Mouse (Mus musculus) forebrain, embryonic 11.5 days (tissue): ENCODE data around the gene Sec14l1. TPM values are rescaled to one million over a fixed set of nuclear protein-coding genes. Genes with fewer than 3 reads are reported as not detected.

Experiments
- ATAC-seq: fragments of 200-750 bp; cut with Nextera tagmentation; replicated peaks from 2 replicates; pipeline ENCODE4 v1.8.0; 2017; ENCODE audit warnings: moderate TSS enrichment; ENCODE audit not compliant: low FRiP score
- DNase-seq: peaks from one replicate; pipeline ENCODE4 v3.0.0-alpha.2; 2017; ENCODE audit warnings: low spot score
- H3K27ac ChIP-seq: fragments of 300-500 bp; sonication (generic); 2 replicates; pipeline ENCODE4 v1.5.1; 2014; ENCODE audit warnings: low read depth, low read length
- H3K27me3 ChIP-seq: fragments of 300-500 bp; sonication (generic); 2 replicates; pipeline ENCODE4 v1.6.1; 2014; ENCODE audit warnings: mild to moderate bottlenecking, low read length, mixed read lengths; ENCODE audit not compliant: control insufficient read depth, insufficient read depth
- H3K36me3 ChIP-seq: fragments of 300-500 bp; sonication (generic); 2 replicates; pipeline ENCODE4 v1.6.1; 2014; ENCODE audit warnings: mild to moderate bottlenecking, low read length, moderate library complexity, mixed read lengths; ENCODE audit not compliant: control insufficient read depth, insufficient read depth
- H3K4me1 ChIP-seq: fragments of 300-500 bp; sonication (generic); replicated peaks from 2 replicates; pipeline ENCODE4 v1.6.1; 2014; ENCODE audit warnings: low read length, mixed read lengths; ENCODE audit not compliant: control insufficient read depth, insufficient read depth
- H3K4me2 ChIP-seq: fragments of 300-500 bp; sonication (generic); 2 replicates; pipeline ENCODE4 v1.6.1; 2014; ENCODE audit warnings: low read depth, mild to moderate bottlenecking, low read length, moderate library complexity, mixed read lengths; ENCODE audit not compliant: severe bottlenecking
- H3K4me3 ChIP-seq: fragments of 300-500 bp; sonication (generic); 2 replicates; pipeline ENCODE4 v1.5.1; 2014; ENCODE audit warnings: low read depth, low read length
- H3K9ac ChIP-seq: fragments of 300-500 bp; sonication (generic); 2 replicates; pipeline ENCODE4 v1.6.1; 2014; ENCODE audit warnings: low read length
- H3K9me3 ChIP-seq: fragments of 300-500 bp; sonication (generic); 2 replicates; pipeline ENCODE4 v1.6.1; 2016; ENCODE audit warnings: low read length, mixed read lengths; ENCODE audit not compliant: control insufficient read depth
- WGBS: fragments of 180-500 bp; shearing (Covaris S2); extraction: QIAGEN DNeasy Blood & Tissue Kit; methylation state at CpG from one replicate; pipeline ENCODE4 v1.1.7; 2014; 5-methylcytosine and 5-hydroxymethylcytosine counted together
- polyA plus RNA-seq: library from polyadenylated mRNA; unstranded; fragments of >200 nt; fragmentation: Nextera tagmentation; extraction: Ambion mirVana; gene quantifications from 2 replicates; pipeline ENCODE4 v1.2.1, GENCODE M21; 2014

Gene Sec14l1
- polyA plus RNA-seq, 1 experiment from 2014 or later = 36.8 TPM

- no peak overlapping the region for H3K4me3 ChIP-seq
- 92% methylated on average over 14 of the region's 14 CpGs for WGBS
Observed at GRCm38 (mm10) chr11:117145451-117146117, 30.6 kb downstream of the Sec14l1 start.

GRCm38 (mm10) chr11:117146118-117146506 lies 31.1 kb downstream of the Sec14l1 start:
- no peak overlapping the region for H3K4me2 ChIP-seq
- H3K4me3 ChIP-seq = no peak overlapping the region
- ATAC-seq (no peak), DNase-seq (no peak)
- no peaks in the 10 kb centered on the region for H3K27me3 ChIP-seq
- peaks cover 13% of the 10 kb centered on the region; the same call in 1 of the 2 replicates for H3K36me3 ChIP-seq
- no peak overlapping the region for H3K27ac ChIP-seq
- no peaks in the 10 kb centered on the region for H3K4me1 ChIP-seq
- no peak overlapping the region for H3K9ac ChIP-seq
- no peaks in the 10 kb centered on the region for H3K9me3 ChIP-seq
- WGBS = 88% methylated on average over 6 of the region's 6 CpGs

More at GRCm38 (mm10) chr11:117145451-117146117, 30.6 kb downstream of the Sec14l1 start:
- Histone ChIP-seq H3K36me3 (peaks cover 13% of the 10 kb centered on the region; the same call in 1 of the 2 replicates), H3K9ac (no peak overlapping the region), H3K27ac (no peak overlapping the region), H3K9me3 (no peaks in the 10 kb centered on the region), H3K4me1 (no peaks in the 10 kb centered on the region), H3K27me3 (no peaks in the 10 kb centered on the region), H3K4me2 (no peak overlapping the region)
- ATAC-seq (no peak), DNase-seq (no peak)

- Histone ChIP-seq H3K9me3 (no peaks in the 10 kb centered on the region), H3K4me3 (no peak overlapping the region), H3K27ac (no peak overlapping the region), H3K36me3 (peaks cover 13% of the 10 kb centered on the region; the same call in 1 of the 2 replicates), H3K27me3 (no peaks in the 10 kb centered on the region), H3K4me1 (no peaks in the 10 kb centered on the region), H3K9ac (no peak overlapping the region), H3K4me2 (no peak overlapping the region)
- DNase-seq (no peak), ATAC-seq (no peak)
- WGBS = 55% methylated on average over 24 of the region's 24 CpGs
Observed at GRCm38 (mm10) chr11:117146776-117147536, 32.0 kb downstream of the Sec14l1 start.

- DNase-seq = no peak
- Histone ChIP-seq H3K36me3 (peaks cover 13% of the 10 kb centered on the region; the same call in 1 of the 2 replicates), H3K4me1 (no peaks in the 10 kb centered on the region), H3K4me3 (no peak overlapping the region), H3K4me2 (no peak overlapping the region), H3K27me3 (no peaks in the 10 kb centered on the region), H3K9me3 (no peaks in the 10 kb centered on the region), H3K9ac (no peak overlapping the region), H3K27ac (no peak overlapping the region)
- no peak for ATAC-seq
- 79% methylated on average over 18 of the region's 18 CpGs for WGBS
Observed at GRCm38 (mm10) chr11:117148893-117149685, 34.1 kb downstream of the Sec14l1 start.

GRCm38 (mm10) chr11:117150467-117150966 lies 35.5 kb downstream of the Sec14l1 start:
- H3K9ac ChIP-seq = no peak overlapping the region
- no peak overlapping the region for H3K4me3 ChIP-seq
- 85% methylated on average over 9 of the region's 9 CpGs for WGBS
- H3K9me3 ChIP-seq = no peaks in the 10 kb centered on the region
- no peak for ATAC-seq
- no peaks in the 10 kb centered on the region for H3K4me1 ChIP-seq
- no peak overlapping the region for H3K4me2 ChIP-seq
- peaks cover 6% of the 10 kb centered on the region; the same call in 1 of the 2 replicates for H3K36me3 ChIP-seq
- DNase-seq = no peak
- H3K27ac ChIP-seq = no peak overlapping the region
- H3K27me3 ChIP-seq = no peaks in the 10 kb centered on the region

GRCm38 (mm10) chr11:117151461-117151860 lies 36.5 kb downstream of the Sec14l1 start:
- Histone ChIP-seq H3K4me2 (no peak overlapping the region), H3K36me3 (peaks cover 6% of the 10 kb centered on the region; the same call in 1 of the 2 replicates), H3K4me1 (peaks cover 3% of the 10 kb centered on the region), H3K27me3 (no peaks in the 10 kb centered on the region), H3K9me3 (no peaks in the 10 kb centered on the region), H3K9ac (no peak overlapping the region), H3K4me3 (no peak overlapping the region), H3K27ac (no peak overlapping the region)
- no peak for ATAC-seq
- DNase-seq = no peak
- 93% methylated on average over 7 of the region's 7 CpGs for WGBS

- Histone ChIP-seq H3K27ac (no peak overlapping the region), H3K9me3 (no peaks in the 10 kb centered on the region), H3K4me2 (no peak overlapping the region), H3K9ac (no peak overlapping the region), H3K4me1 (peaks cover 3% of the 10 kb centered on the region), H3K4me3 (no peak overlapping the region), H3K27me3 (no peaks in the 10 kb centered on the region), H3K36me3 (peaks cover 6% of the 10 kb centered on the region; the same call in 1 of the 2 replicates)
- DNase-seq (no peak), ATAC-seq (no peak)
- WGBS = 86% methylated on average over 6 of the region's 6 CpGs
Observed at GRCm38 (mm10) chr11:117152541-117152940, 37.6 kb downstream of the Sec14l1 start.

- Histone ChIP-seq H3K27ac (no peak overlapping the region), H3K4me2 (no peak overlapping the region), H3K36me3 (peaks cover 6% of the 10 kb centered on the region; the same call in 1 of the 2 replicates), H3K4me1 (peaks cover 3% of the 10 kb centered on the region), H3K9ac (no peak overlapping the region), H3K27me3 (no peaks in the 10 kb centered on the region), H3K4me3 (no peak overlapping the region), H3K9me3 (no peaks in the 10 kb centered on the region)
- no peak for ATAC-seq
- WGBS = 80% methylated on average over 9 of the region's 9 CpGs
- DNase-seq = no peak
Observed at GRCm38 (mm10) chr11:117153553-117153952, 38.6 kb downstream of the Sec14l1 start.
